Mouse (Mus musculus) heart, adult 18-20 months (tissue): Measurements from ENCODE around the gene Rbks. TPM values are rescaled to one million over a fixed set of nuclear protein-coding genes. Genes with fewer than 3 reads are reported as not detected.
"Not testable (repeated sequence)": the region's sequence is repeated elsewhere in the genome, so short reads cannot be mapped to it uniquely, and the experiment has no call there.

Experiments used
- DNase-seq, 2 experiments: peaks; one replicate each; pipeline ENCODE4 v3.0.0; 2021 to 2022; ENCODE audit warnings: mixed read lengths in 1 of 2
- total RNA-seq, 2 experiments: library from RNA; stranded (reverse); gene quantifications; 2 replicates each; pipeline ENCODE4 v1.2.3; 2021

The Rbks gene
- total RNA-seq, 2 experiments from 2014 or later, result 3.5 to 4.1 TPM

GRCm38 (mm10) chr5:31627117-31627516 lies 70.3 kb downstream of the Rbks start:
- DNase-seq, result peak; percentile 57 to 69

- DNase-seq, result no peak
Observed at GRCm38 (mm10) chr5:31620326-31620725, 77.1 kb downstream of the Rbks start.

- DNase-seq, result no peak
Observed at GRCm38 (mm10) chr5:31614339-31615025, 82.9 kb downstream of the Rbks start.

- DNase-seq, result peak; percentile 92
Observed at GRCm38 (mm10) chr5:31613852-31614286, 83.6 kb downstream of the Rbks start.

GRCm38 (mm10) chr5:31611186-31611585 lies 86.2 kb downstream of the Rbks start:
- DNase-seq, result no peak

GRCm38 (mm10) chr5:31610376-31611086 lies 86.9 kb downstream of the Rbks start:
- no peak for DNase-seq

- DNase-seq, result peak; percentile 67 to 79
Observed at GRCm38 (mm10) chr5:31606151-31606550, 91.3 kb downstream of the Rbks start.

- DNase-seq, result no peak
Observed at GRCm38 (mm10) chr5:31603766-31604165, 93.7 kb downstream of the Rbks start.

GRCm38 (mm10) chr5:31602377-31602776 lies 95.0 kb downstream of the Rbks start:
- DNase-seq, result peak; percentile 81 to 94

- no peak for DNase-seq
Observed at GRCm38 (mm10) chr5:31601162-31601722, 96.2 kb downstream of the Rbks start.

- no peak for DNase-seq
Observed at GRCm38 (mm10) chr5:31599161-31599560, 98.3 kb downstream of the Rbks start.

GRCm38 (mm10) chr5:31598579-31598978 lies 98.8 kb downstream of the Rbks start:
- DNase-seq, result peak; percentile 38 to 52

GRCm38 (mm10) chr5:31598121-31598520 lies 99.3 kb downstream of the Rbks start:
- no peak for DNase-seq

- DNase-seq, result no peak
Observed at GRCm38 (mm10) chr5:31597430-31597944, 99.9 kb downstream of the Rbks start.

- peak; percentile 70 to 72 for DNase-seq
Observed at GRCm38 (mm10) chr5:31596481-31597429, 100.7 kb downstream of the Rbks start, which contains the start of gene Mrpl33. Gene Mrpl33 (plus strand): TSS chr5:31596935.

GRCm38 (mm10) chr5:31595868-31596267 lies 101.6 kb downstream of the Rbks start:
- no peak for DNase-seq

- DNase-seq, result no peak
Observed at GRCm38 (mm10) chr5:31591122-31591521, 106.3 kb downstream of the Rbks start.

- no peak for DNase-seq
Observed at GRCm38 (mm10) chr5:31589711-31590319, 107.6 kb downstream of the Rbks start.

- not testable (repeated sequence) for DNase-seq
Observed at GRCm38 (mm10) chr5:31588672-31589071, 108.8 kb downstream of the Rbks start.

- DNase-seq, result no peak
Observed at GRCm38 (mm10) chr5:31588016-31588415, 109.4 kb downstream of the Rbks start.

- DNase-seq, result no peak
Observed at GRCm38 (mm10) chr5:31585526-31585925, 111.9 kb downstream of the Rbks start.
